Mouse (Mus musculus): ENCODE data around the gene Gm28374. TPM values are rescaled to one million over a fixed set of nuclear protein-coding genes. Genes with fewer than 3 reads are reported as not detected.

Gm28374 gene
- total and polyA plus RNA-seq, 2 experiments from 2014 or later = 0.57 TPM; not detected in 1

DNA sequence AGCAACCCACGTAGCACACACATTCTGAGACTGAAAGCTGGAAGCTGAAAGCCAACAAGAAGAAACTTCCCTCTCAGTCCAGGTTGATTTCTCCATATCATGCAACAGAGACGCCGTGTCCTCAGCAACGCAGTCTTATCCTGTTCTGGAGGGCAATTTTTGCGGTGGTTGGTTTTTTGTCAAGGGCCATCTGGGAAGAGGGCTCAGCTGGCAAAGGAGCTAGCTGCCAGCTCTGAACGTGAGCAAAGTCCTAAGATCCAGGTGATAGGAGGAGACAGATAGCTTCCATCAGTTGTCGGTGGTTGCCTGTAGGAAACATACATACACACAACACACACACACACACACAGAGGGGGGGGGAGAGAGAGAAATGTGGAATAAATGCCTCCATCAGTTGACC is 43.7 kb downstream of the Gm28374 start:
- 76% methylated on average over 7 of the region's 7 CpGs for WGBS
- DNase-seq (no peak), ATAC-seq (no peak)
- no peak for TF ChIP-seq CTCF (IDR thresholded peaks at IDR 0.05; ENCODE audit: low read depth)
- no peaks in the 10 kb centered on the region for H3K36me3 ChIP-seq (ENCODE audit: insufficient read depth)
- H3K4me1 ChIP-seq (ENCODE audit: insufficient read depth) = no peaks in the 10 kb centered on the region
- H3K4me3 ChIP-seq (ENCODE audit: low read depth, low read length) = no peak overlapping the region
- no peak overlapping the region for H3K4me2 ChIP-seq (ENCODE audit: low read depth)
- no peak overlapping the region for H3K27ac ChIP-seq (ENCODE audit: low read depth, low read length)
- H3K27me3 ChIP-seq (ENCODE audit: insufficient read depth, low read length) = no peaks in the 10 kb centered on the region
- H3K9ac ChIP-seq = no peak overlapping the region
- H3K9me3 ChIP-seq (ENCODE audit: low read length) = no peaks in the 10 kb centered on the region

GRCm38 (mm10) chr19:6037695-6038094 is 44.4 kb downstream of the Gm28374 start:
- H3K9ac ChIP-seq = no peak overlapping the region
- ATAC-seq (no peak), DNase-seq (no peak)
- no peaks in the 10 kb centered on the region for H3K36me3 ChIP-seq (ENCODE audit: insufficient read depth)
- no peak overlapping the region for H3K4me2 ChIP-seq (ENCODE audit: low read depth)
- no peak overlapping the region for H3K4me3 ChIP-seq (ENCODE audit: low read depth, low read length)
- H3K9me3 ChIP-seq (ENCODE audit: low read length) = no peaks in the 10 kb centered on the region
- no peaks in the 10 kb centered on the region for H3K27me3 ChIP-seq (ENCODE audit: insufficient read depth, low read length)
- no peaks in the 10 kb centered on the region for H3K4me1 ChIP-seq (ENCODE audit: insufficient read depth)
- no peak for TF ChIP-seq CTCF (IDR thresholded peaks at IDR 0.05; ENCODE audit: low read depth)
- H3K27ac ChIP-seq (ENCODE audit: low read depth, low read length) = no peak overlapping the region

DNA sequence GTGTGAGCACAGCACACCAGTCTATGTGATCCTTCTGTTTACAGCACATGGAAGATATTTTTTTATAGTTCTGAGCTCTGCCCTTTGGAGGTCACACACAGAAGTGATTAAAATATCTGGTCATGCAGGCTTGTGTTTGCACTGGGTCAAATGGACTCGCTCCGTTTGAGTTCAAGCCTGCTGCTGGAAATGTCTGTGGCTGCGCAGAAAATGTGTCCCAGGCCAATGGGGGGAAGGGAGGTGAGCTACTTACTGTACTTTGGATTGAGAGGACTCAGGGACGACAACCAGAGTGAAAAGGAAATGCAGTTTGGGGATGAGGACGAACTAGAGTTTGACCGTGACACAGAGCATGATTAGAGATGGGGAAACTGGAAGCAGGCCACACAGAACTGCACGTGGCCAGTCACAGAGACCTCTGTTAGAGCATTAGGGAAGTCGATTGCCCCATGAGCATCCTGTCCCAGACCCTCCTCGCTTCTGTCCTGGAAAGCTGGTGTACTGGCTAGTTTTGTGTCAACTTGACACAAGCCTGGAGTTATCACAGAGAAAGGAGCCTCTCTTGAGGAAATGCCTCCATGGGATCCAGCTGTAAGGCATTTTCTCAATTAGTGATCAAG is 46.0 kb downstream of the Gm28374 start:
- WGBS = 83% methylated on average over 9 of the region's 9 CpGs
- Histone ChIP-seq H3K4me2 (ENCODE audit: low read depth) (no peak overlapping the region), H3K4me1 (ENCODE audit: insufficient read depth) (no peaks in the 10 kb centered on the region), H3K9ac (no peak overlapping the region), H3K9me3 (ENCODE audit: low read length) (no peaks in the 10 kb centered on the region), H3K4me3 (ENCODE audit: low read depth, low read length) (no peak overlapping the region), H3K36me3 (ENCODE audit: insufficient read depth) (no peaks in the 10 kb centered on the region), H3K27me3 (ENCODE audit: insufficient read depth, low read length) (no peaks in the 10 kb centered on the region), H3K27ac (ENCODE audit: low read depth, low read length) (no peak overlapping the region)
- DNase-seq (no peak), ATAC-seq (no peak)
- TF ChIP-seq CTCF (IDR thresholded peaks at IDR 0.05; ENCODE audit: low read depth) = no peak

- no peaks in the 10 kb centered on the region for H3K27me3 ChIP-seq (ENCODE audit: insufficient read depth, low read length)
- H3K9ac ChIP-seq = no peak overlapping the region
- no peak overlapping the region for H3K4me3 ChIP-seq (ENCODE audit: low read depth, low read length)
- no peaks in the 10 kb centered on the region for H3K4me1 ChIP-seq (ENCODE audit: insufficient read depth)
- 78% methylated on average over 14 of the region's 14 CpGs for WGBS
- no peak for TF ChIP-seq CTCF (IDR thresholded peaks at IDR 0.05; ENCODE audit: low read depth)
- H3K9me3 ChIP-seq (ENCODE audit: low read length) = no peaks in the 10 kb centered on the region
- H3K36me3 ChIP-seq (ENCODE audit: insufficient read depth) = no peaks in the 10 kb centered on the region
- DNase-seq (no peak), ATAC-seq (no peak)
- no peak overlapping the region for H3K27ac ChIP-seq (ENCODE audit: low read depth, low read length)
- no peak overlapping the region for H3K4me2 ChIP-seq (ENCODE audit: low read depth)
Observed at GRCm38 (mm10) chr19:6030520-6031280, 51.4 kb downstream of the Gm28374 start.

GRCm38 (mm10) chr19:6029426-6029825 is 52.6 kb downstream of the Gm28374 start:
- Histone ChIP-seq H3K27ac (ENCODE audit: low read depth, low read length) (no peak overlapping the region), H3K36me3 (ENCODE audit: insufficient read depth) (no peaks in the 10 kb centered on the region), H3K9ac (no peak overlapping the region), H3K4me3 (ENCODE audit: low read depth, low read length) (no peak overlapping the region), H3K27me3 (ENCODE audit: insufficient read depth, low read length) (no peaks in the 10 kb centered on the region), H3K4me2 (ENCODE audit: low read depth) (no peak overlapping the region), H3K4me1 (ENCODE audit: insufficient read depth) (no peaks in the 10 kb centered on the region), H3K9me3 (ENCODE audit: low read length) (no peaks in the 10 kb centered on the region)
- no peak for TF ChIP-seq CTCF (IDR thresholded peaks at IDR 0.05; ENCODE audit: low read depth)
- no peak for DNase-seq
- ATAC-seq = no peak
- WGBS = 81% methylated on average over 9 of the region's 9 CpGs

DNA sequence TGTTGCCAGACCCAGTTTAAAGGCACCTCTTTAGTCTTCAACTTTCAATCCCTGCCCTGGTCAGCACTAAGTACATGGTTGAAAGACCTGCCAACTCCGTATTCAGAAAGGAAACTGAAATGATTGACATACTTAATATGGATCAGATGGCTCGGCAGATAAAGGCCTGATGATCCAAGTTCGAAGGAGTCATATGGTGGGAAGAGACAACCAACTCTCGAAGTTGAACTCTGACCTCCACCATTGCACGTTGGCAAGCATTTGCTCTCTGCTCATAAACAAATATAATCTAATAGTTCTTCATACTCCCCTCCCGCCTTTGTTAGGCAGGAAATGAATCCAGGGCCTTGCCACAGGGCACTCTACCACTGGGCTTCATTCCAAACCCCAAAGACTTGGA is 53.1 kb downstream of the Gm28374 start:
- no peak overlapping the region for H3K9ac ChIP-seq
- no peaks in the 10 kb centered on the region for H3K27me3 ChIP-seq (ENCODE audit: insufficient read depth, low read length)
- WGBS = 81% methylated on average over 6 of the region's 6 CpGs
- H3K4me3 ChIP-seq (ENCODE audit: low read depth, low read length) = no peak overlapping the region
- H3K4me2 ChIP-seq (ENCODE audit: low read depth) = no peak overlapping the region
- no peaks in the 10 kb centered on the region for H3K36me3 ChIP-seq (ENCODE audit: insufficient read depth)
- DNase-seq = no peak
- no peaks in the 10 kb centered on the region for H3K4me1 ChIP-seq (ENCODE audit: insufficient read depth)
- H3K27ac ChIP-seq (ENCODE audit: low read depth, low read length) = no peak overlapping the region
- no peak for ATAC-seq
- H3K9me3 ChIP-seq (ENCODE audit: low read length) = no peaks in the 10 kb centered on the region
- no peak for TF ChIP-seq CTCF (IDR thresholded peaks at IDR 0.05; ENCODE audit: low read depth)

Small RNA genes within 50 kb of the gene (microRNA-seq; reads per million reads assigned to microRNA genes)
- 1.1 to 1.9 reads per million in 2 experiments for gene Mir6988

Other genes with a start within 250 kb of the Gm28374 start
- gene Frmd8, start 207.0 kb downstream of the Gm28374 start, total RNA-seq (2014; rRNA removed) = 8.5 and 13.3 TPM in 2 replicates
- 9.0 and 10.3 TPM in 2 replicates for gene Frmd8, start 207.0 kb downstream of the Gm28374 start, polyA plus RNA-seq (2015; fragmentation: Nextera tagmentation; extraction: Ambion mirVana)
- 2.2 and 2.6 TPM in 2 replicates for gene Slc25a45, start 204.4 kb downstream of the Gm28374 start, total RNA-seq (2014; rRNA removed)
- 2.0 and 2.9 TPM in 2 replicates for gene Slc25a45, start 204.4 kb downstream of the Gm28374 start, polyA plus RNA-seq (2015; fragmentation: Nextera tagmentation; extraction: Ambion mirVana)
- gene Tigd3, start 188.1 kb downstream of the Gm28374 start, total RNA-seq (2014; rRNA removed) = 9.9 and 14.2 TPM in 2 replicates
- gene Tigd3, start 188.1 kb downstream of the Gm28374 start, polyA plus RNA-seq (2015; fragmentation: Nextera tagmentation; extraction: Ambion mirVana) = 8.6 and 10.2 TPM in 2 replicates
- 52.8 and 64.5 TPM in 2 replicates for gene Dpf2, start 169.2 kb downstream of the Gm28374 start, total RNA-seq (2014; rRNA removed)
- 56.8 and 60.1 TPM in 2 replicates for gene Dpf2, start 169.2 kb downstream of the Gm28374 start, polyA plus RNA-seq (2015; fragmentation: Nextera tagmentation; extraction: Ambion mirVana)
- 13.3 and 18.4 TPM in 2 replicates for gene Cdc42ep2, start 157.4 kb downstream of the Gm28374 start, total RNA-seq (2014; rRNA removed)
- gene Cdc42ep2, start 157.4 kb downstream of the Gm28374 start, polyA plus RNA-seq (2015; fragmentation: Nextera tagmentation; extraction: Ambion mirVana) = 13.5 and 15.6 TPM in 2 replicates
- 12.4 and 18.1 TPM in 2 replicates for gene Pola2, start 118.1 kb downstream of the Gm28374 start, total RNA-seq (2014; rRNA removed)
- gene Pola2, start 118.1 kb downstream of the Gm28374 start, polyA plus RNA-seq (2015; fragmentation: Nextera tagmentation; extraction: Ambion mirVana) = 13.7 and 15.3 TPM in 2 replicates
- gene Slc22a20, start 96.1 kb downstream of the Gm28374 start, total RNA-seq (2014; rRNA removed) = not detected in 2 replicates
- not detected in 2 replicates for gene Slc22a20, start 96.1 kb downstream of the Gm28374 start, polyA plus RNA-seq (2015; fragmentation: Nextera tagmentation; extraction: Ambion mirVana)
- 5.5 and 7.7 TPM in 2 replicates for gene Capn1, start 66.4 kb downstream of the Gm28374 start, total RNA-seq (2014; rRNA removed)
- gene Capn1, start 66.4 kb downstream of the Gm28374 start, polyA plus RNA-seq (2015; fragmentation: Nextera tagmentation; extraction: Ambion mirVana) = 3.0 and 3.3 TPM in 2 replicates
- gene Syvn1, start 35.7 kb downstream of the Gm28374 start, total RNA-seq (2014; rRNA removed) = 15.8 and 23.7 TPM in 2 replicates
- gene Syvn1, start 35.7 kb downstream of the Gm28374 start, polyA plus RNA-seq (2015; fragmentation: Nextera tagmentation; extraction: Ambion mirVana) = 24.7 and 27.7 TPM in 2 replicates
- gene Mrpl49, start 24.5 kb downstream of the Gm28374 start, total RNA-seq (2014; rRNA removed) = 47.1 and 50.8 TPM in 2 replicates
- 54.4 and 55.7 TPM in 2 replicates for gene Mrpl49, start 24.5 kb downstream of the Gm28374 start, polyA plus RNA-seq (2015; fragmentation: Nextera tagmentation; extraction: Ambion mirVana)
- 1,002 and 1,178 TPM in 2 replicates for gene Fau, start 24.4 kb downstream of the Gm28374 start, total RNA-seq (2014; rRNA removed)
- gene Fau, start 24.4 kb downstream of the Gm28374 start, polyA plus RNA-seq (2015; fragmentation: Nextera tagmentation; extraction: Ambion mirVana) = 610 and 775 TPM in 2 replicates
- 42.5 and 50.8 TPM in 2 replicates for gene Znhit2, start 21.1 kb downstream of the Gm28374 start, total RNA-seq (2014; rRNA removed)
- 46.1 and 47.1 TPM in 2 replicates for gene Znhit2, start 21.1 kb downstream of the Gm28374 start, polyA plus RNA-seq (2015; fragmentation: Nextera tagmentation; extraction: Ambion mirVana)
- 70.6 and 79.6 TPM in 2 replicates for gene Tm7sf2, start 13.9 kb downstream of the Gm28374 start, total RNA-seq (2014; rRNA removed)
- gene Tm7sf2, start 13.9 kb downstream of the Gm28374 start, polyA plus RNA-seq (2015; fragmentation: Nextera tagmentation; extraction: Ambion mirVana) = 37.1 and 43.3 TPM in 2 replicates
- gene Vps51, start 5.0 kb downstream of the Gm28374 start, total RNA-seq (2014; rRNA removed) = 93.0 and 96.8 TPM in 2 replicates
- 78.6 and 93.7 TPM in 2 replicates for gene Vps51, start 5.0 kb downstream of the Gm28374 start, polyA plus RNA-seq (2015; fragmentation: Nextera tagmentation; extraction: Ambion mirVana)
- not detected in 2 replicates for gene Tmem262, start 2.2 kb downstream of the Gm28374 start, total RNA-seq (2014; rRNA removed)
- not detected in 2 replicates for gene Tmem262, start 2.2 kb downstream of the Gm28374 start, polyA plus RNA-seq (2015; fragmentation: Nextera tagmentation; extraction: Ambion mirVana)
- 63.4 and 63.9 TPM in 2 replicates for gene Zfpl1, start 2.7 kb upstream of the Gm28374 start, total RNA-seq (2014; rRNA removed)
- 100 and 114 TPM in 2 replicates for gene Zfpl1, start 2.7 kb upstream of the Gm28374 start, polyA plus RNA-seq (2015; fragmentation: Nextera tagmentation; extraction: Ambion mirVana)
- gene Cdca5, start 2.7 kb upstream of the Gm28374 start, total RNA-seq (2014; rRNA removed) = 2.2 and 3.0 TPM in 2 replicates
- gene Cdca5, start 2.7 kb upstream of the Gm28374 start, polyA plus RNA-seq (2015; fragmentation: Nextera tagmentation; extraction: Ambion mirVana) = 4.7 TPM in 2 replicates
- gene AC131692.1, start 12.2 kb upstream of the Gm28374 start, total RNA-seq (2014; rRNA removed) = not detected in 2 replicates
- not detected in 2 replicates for gene AC131692.1, start 12.2 kb upstream of the Gm28374 start, polyA plus RNA-seq (2015; fragmentation: Nextera tagmentation; extraction: Ambion mirVana)
- gene Naaladl1, start 23.5 kb upstream of the Gm28374 start, total RNA-seq (2014; rRNA removed) = 0.14 and 0.15 TPM in 2 replicates
- gene Naaladl1, start 23.5 kb upstream of the Gm28374 start, polyA plus RNA-seq (2015; fragmentation: Nextera tagmentation; extraction: Ambion mirVana) = 0.39 and 0.51 TPM in 2 replicates
- 44.8 and 67.7 TPM in 2 replicates for gene Sac3d1, start 36.4 kb upstream of the Gm28374 start, total RNA-seq (2014; rRNA removed)
- gene Sac3d1, start 36.4 kb upstream of the Gm28374 start, polyA plus RNA-seq (2015; fragmentation: Nextera tagmentation; extraction: Ambion mirVana) = 60.8 and 61.5 TPM in 2 replicates
- gene Snx15, start 46.0 kb upstream of the Gm28374 start, total RNA-seq (2014; rRNA removed) = 46.1 and 57.0 TPM in 2 replicates
- gene Snx15, start 46.0 kb upstream of the Gm28374 start, polyA plus RNA-seq (2015; fragmentation: Nextera tagmentation; extraction: Ambion mirVana) = 58.0 and 60.5 TPM in 2 replicates
- not detected in 2 replicates for gene Batf2, start 58.7 kb upstream of the Gm28374 start, total RNA-seq (2014; rRNA removed)
- gene Batf2, start 58.7 kb upstream of the Gm28374 start, polyA plus RNA-seq (2015; fragmentation: Nextera tagmentation; extraction: Ambion mirVana) = not detected in 2 replicates
- gene Arl2, start 59.3 kb upstream of the Gm28374 start, total RNA-seq (2014; rRNA removed) = 60.6 and 63.8 TPM in 2 replicates
- gene Arl2, start 59.3 kb upstream of the Gm28374 start, polyA plus RNA-seq (2015; fragmentation: Nextera tagmentation; extraction: Ambion mirVana) = 111 and 118 TPM in 2 replicates
- not detected in 2 replicates for gene Majin, start 102.1 kb upstream of the Gm28374 start, total RNA-seq (2014; rRNA removed)
- not detected in 2 replicates for gene Majin, start 102.1 kb upstream of the Gm28374 start, polyA plus RNA-seq (2015; fragmentation: Nextera tagmentation; extraction: Ambion mirVana)
- not detected in 2 replicates for gene Gpha2, start 144.1 kb upstream of the Gm28374 start, total RNA-seq (2014; rRNA removed)
- gene Gpha2, start 144.1 kb upstream of the Gm28374 start, polyA plus RNA-seq (2015; fragmentation: Nextera tagmentation; extraction: Ambion mirVana) = 0.50 TPM in 1 of 2 replicates, not detected in the other
- 196 and 203 TPM in 2 replicates for gene Ppp2r5b, start 153.6 kb upstream of the Gm28374 start, total RNA-seq (2014; rRNA removed)
- 144 and 159 TPM in 2 replicates for gene Ppp2r5b, start 153.6 kb upstream of the Gm28374 start, polyA plus RNA-seq (2015; fragmentation: Nextera tagmentation; extraction: Ambion mirVana)
- 21.0 and 26.7 TPM in 2 replicates for gene Atg2a, start 159.4 kb upstream of the Gm28374 start, total RNA-seq (2014; rRNA removed)
- gene Atg2a, start 159.4 kb upstream of the Gm28374 start, polyA plus RNA-seq (2015; fragmentation: Nextera tagmentation; extraction: Ambion mirVana) = 5.9 and 7.6 TPM in 2 replicates
- gene Ehd1, start 194.5 kb upstream of the Gm28374 start, total RNA-seq (2014; rRNA removed) = 91.9 and 120 TPM in 2 replicates
- 69.9 and 75.4 TPM in 2 replicates for gene Ehd1, start 194.5 kb upstream of the Gm28374 start, polyA plus RNA-seq (2015; fragmentation: Nextera tagmentation; extraction: Ambion mirVana)
- gene Cdc42bpg, start 224.2 kb upstream of the Gm28374 start, total RNA-seq (2014; rRNA removed) = 3.1 and 4.7 TPM in 2 replicates
- 0.11 and 0.23 TPM in 2 replicates for gene Cdc42bpg, start 224.2 kb upstream of the Gm28374 start, polyA plus RNA-seq (2015; fragmentation: Nextera tagmentation; extraction: Ambion mirVana)